In the genomic region with DNA sequence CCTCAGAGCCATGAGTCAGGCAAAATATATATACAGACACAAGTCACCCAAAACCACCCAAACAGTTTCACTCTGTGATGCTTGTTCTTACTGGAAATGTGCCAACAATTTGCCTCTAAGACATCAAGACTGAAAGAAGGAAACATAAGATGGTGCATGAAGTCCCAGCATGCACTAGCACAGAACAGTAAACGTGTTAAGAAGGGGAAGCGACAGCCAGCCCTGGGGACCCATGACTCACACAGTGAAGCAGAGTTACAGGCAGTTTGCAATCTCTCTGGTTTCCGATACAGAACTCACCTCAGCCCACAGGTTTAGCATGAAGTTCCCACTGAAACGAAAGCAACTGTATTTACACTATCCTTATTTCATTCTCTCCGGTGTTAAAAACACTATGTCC, we compare ENCODE assay signal across 28 mouse cellular contexts.
A peak's percentile ranks its signal among the peaks of the same experiment; 100 is the strongest.
DNase-seq lines count a peak whose midpoint lies in the region; ATAC-seq and TF ChIP-seq lines count a peak whose summit lies in the region.
"Had no signal": no experiment of that assay in that cellular context is flagged by ENCODE, and none has a peak within 500 bp of the region (broad histone marks: within the 10 kb centered on the region; RNA-seq: fewer than 3 reads in every experiment).

No protein-coding gene starts in this region.

- H3K9me3 ChIP-seq in limb, embryonic 14.5 days (ENCODE audit: control insufficient read depth, low read length): no peaks in the 10 kb centered on the region
- H3K9me3 ChIP-seq in limb, embryonic 10.5 days (replicated peaks): no peaks in the 10 kb centered on the region
- H3K9me3 ChIP-seq in CH12.LX (replicated peaks; ENCODE audit: low read length): no peaks in the 10 kb centered on the region
- no peaks in the 10 kb centered on the region for H3K9me3 ChIP-seq in forebrain, embryonic 16.5 days (ENCODE audit: control insufficient read depth, low read length)
- H3K9me3 ChIP-seq: heart, embryonic 10.5 days; heart, embryonic 15.5 days; hindbrain, embryonic 13.5 days; midbrain, embryonic 15.5 days; neural tube, embryonic 12.5 days had no signal

- no peak overlapping the region for H3K27ac ChIP-seq in limb, embryonic 14.5 days (replicated peaks; ENCODE audit: low read depth, low read length)
- no peak overlapping the region for H3K27ac ChIP-seq in limb, embryonic 10.5 days
- no peak overlapping the region for H3K27ac ChIP-seq in CH12.LX (ENCODE audit: insufficient read depth, low read depth)
- H3K27ac ChIP-seq in forebrain, embryonic 16.5 days (ENCODE audit: low read length): no peak overlapping the region
- H3K27ac ChIP-seq: heart, embryonic 10.5 days; heart, embryonic 15.5 days; hindbrain, embryonic 13.5 days; midbrain, embryonic 15.5 days; neural tube, embryonic 12.5 days had no signal

- H3K4me1 ChIP-seq in limb, embryonic 14.5 days (ENCODE audit: control insufficient read depth, insufficient read depth, low read length): no peaks in the 10 kb centered on the region
- H3K4me1 ChIP-seq in limb, embryonic 10.5 days: peaks cover 7% of the 10 kb centered on the region; the same call in 1 of the 2 replicates
- H3K4me1 ChIP-seq in CH12.LX (ENCODE audit: control insufficient read depth in 1 of 2, insufficient read depth in 2 of 2): peaks cover 0 to 30% of the 10 kb centered on the region in 2 experiments; a peak in 2 of 4 replicates
- H3K4me1 ChIP-seq in forebrain, embryonic 16.5 days (replicated peaks; ENCODE audit: control insufficient read depth, insufficient read depth, low read length): no peaks in the 10 kb centered on the region
- H3K4me1 ChIP-seq: heart, embryonic 10.5 days; heart, embryonic 15.5 days; hindbrain, embryonic 13.5 days; midbrain, embryonic 15.5 days; neural tube, embryonic 12.5 days had no signal

- H3K79me2 ChIP-seq in CH12.LX (replicated peaks; ENCODE audit: control insufficient read depth, extremely low read depth, insufficient read depth, poor library complexity, severe bottlenecking): no peaks in the 10 kb centered on the region

- TF ChIP-seq EP300 in CH12.LX (IDR thresholded peaks at IDR 0.05; ENCODE audit: low read length): peak; percentile 63

- dilution Hi-C loops in CH12.LX (cut with MboI; ENCODE audit: extremely low pct_ligation_motif_present, extremely low pct_unique_long_range_greater_than_20kb, low sequenced_read_pairs): no loop called here

- H3K4me3 ChIP-seq in limb, embryonic 14.5 days (replicated peaks; ENCODE audit: low read length): no peak overlapping the region
- H3K4me3 ChIP-seq in limb, embryonic 10.5 days: no peak overlapping the region
- H3K4me3 ChIP-seq in CH12.LX (replicated peaks in 1 of 3; ENCODE audit: low read depth in 2 of 3, low read length in 2 of 3, poor library complexity in 1 of 3): no peak overlapping the region
- H3K4me3 ChIP-seq in forebrain, embryonic 16.5 days (replicated peaks; ENCODE audit: low read length): no peak overlapping the region
- H3K4me3 ChIP-seq: heart, embryonic 10.5 days; heart, embryonic 15.5 days; hindbrain, embryonic 13.5 days; midbrain, embryonic 15.5 days; neural tube, embryonic 12.5 days had no signal

- no peaks in the 10 kb centered on the region for H3K27me3 ChIP-seq in limb, embryonic 14.5 days (ENCODE audit: control insufficient read depth, insufficient read depth, low read length)
- no peaks in the 10 kb centered on the region for H3K27me3 ChIP-seq in limb, embryonic 10.5 days (ENCODE audit: low read depth, poor library complexity, severe bottlenecking)
- H3K27me3 ChIP-seq in CH12.LX (replicated peaks): no peaks in the 10 kb centered on the region
- H3K27me3 ChIP-seq in forebrain, embryonic 16.5 days (replicated peaks; ENCODE audit: control insufficient read depth, insufficient read depth, low read length): no peaks in the 10 kb centered on the region
- H3K27me3 ChIP-seq: heart, embryonic 15.5 days; hindbrain, embryonic 13.5 days; midbrain, embryonic 15.5 days; neural tube, embryonic 12.5 days had no signal

- 57% methylated on average over 5 of the region's 5 CpGs for WGBS in limb, embryonic 14.5 days
- 85% methylated on average over 5 of the region's 5 CpGs for WGBS in limb, embryonic 10.5 days
- 74% methylated on average over 5 of the region's 5 CpGs for WGBS in forebrain, embryonic 16.5 days

- TF ChIP-seq RAD21 in CH12.LX (IDR thresholded peaks at IDR 0.05; ENCODE audit: low read depth, low read length): no peak

- H3K4me2 ChIP-seq in limb, embryonic 14.5 days (replicated peaks; ENCODE audit: low read depth, low read length, severe bottlenecking): no peak overlapping the region
- no peak overlapping the region for H3K4me2 ChIP-seq in CH12.LX (ENCODE audit: insufficient read depth, low read depth, poor library complexity, severe bottlenecking)
- H3K4me2 ChIP-seq in forebrain, embryonic 16.5 days (ENCODE audit: low read length): no peak overlapping the region
- H3K4me2 ChIP-seq: heart, embryonic 15.5 days; hindbrain, embryonic 13.5 days; liver, embryonic 11.5 days; midbrain, embryonic 15.5 days; neural tube, embryonic 12.5 days had no signal

- TF ChIP-seq POLR2A in limb, embryonic 14.5 days (IDR thresholded peaks at IDR 0.05; ENCODE audit: borderline replicate concordance, extremely low read depth, insufficient read depth, insufficient read length): no peak
- TF ChIP-seq POLR2A in CH12.LX (IDR thresholded peaks at IDR 0.05; ENCODE audit: low read depth, low read length): no peak

- no peak overlapping the region for H3K9ac ChIP-seq in limb, embryonic 14.5 days (ENCODE audit: low read depth, low read length, severe bottlenecking)
- H3K9ac ChIP-seq in CH12.LX (ENCODE audit: insufficient read depth, low read depth): no peak overlapping the region
- no peak overlapping the region for H3K9ac ChIP-seq in forebrain, embryonic 16.5 days (replicated peaks; ENCODE audit: low read depth, low read length)
- H3K9ac ChIP-seq: heart, embryonic 15.5 days; hindbrain, embryonic 13.5 days; midbrain, embryonic 15.5 days; neural tube, embryonic 12.5 days had no signal

- in situ Hi-C loops in CH12.LX (cut with MboI; ENCODE audit: low pct_ligation_motif_present, low pct_unique_long_range_greater_than_20kb, low sequenced_read_pairs): no loop called here

- TF ChIP-seq CTCF in CH12.LX (conservative IDR thresholded peaks at IDR 0.05 in 1 of 2, IDR thresholded peaks at IDR 0.05 in 1 of 2; ENCODE audit: low read depth in 2 of 2, low read length in 2 of 2): no peak

- DNase-seq in limb, embryonic 14.5 days (ENCODE audit: low spot score): peak; percentile 2
- no peak for DNase-seq in limb, embryonic 10.5 days (ENCODE audit: low spot score)
- DNase-seq in CH12.LX (ENCODE audit: extremely low read depth): peak; percentile 92
- peak; percentile 1 to 13 for DNase-seq in natural killer cell, adult 2 months (ENCODE audit: low spot score in 2 of 2)
- no peak for DNase-seq in cerebellum, adult 9-11 months
- DNase-seq: adrenal gland, postnatal 10 days; B cell, adult 2 months; cerebellum, adult 18-20 months; cerebellum, postnatal 14 days; gastrocnemius, postnatal 10 days; heart, adult 11 months; kidney, adult 9 months; kidney, postnatal 10 days; layer of hippocampus, adult 9-11 months; lung, postnatal 4 days; right cerebral cortex, postnatal 4 days; thymus, postnatal 4 days had no signal

- no peaks in the 10 kb centered on the region for H3K36me3 ChIP-seq in limb, embryonic 14.5 days (ENCODE audit: control insufficient read depth, insufficient read depth, low read length)
- no peaks in the 10 kb centered on the region for H3K36me3 ChIP-seq in limb, embryonic 10.5 days
- H3K36me3 ChIP-seq in CH12.LX (replicated peaks in 1 of 2; ENCODE audit: control insufficient read depth in 1 of 2, insufficient read depth in 1 of 2, low read length in 1 of 2): no peaks in the 10 kb centered on the region
- no peaks in the 10 kb centered on the region for H3K36me3 ChIP-seq in forebrain, embryonic 16.5 days (ENCODE audit: control insufficient read depth, insufficient read depth)
- H3K36me3 ChIP-seq: heart, embryonic 10.5 days; heart, embryonic 15.5 days; hindbrain, embryonic 13.5 days; midbrain, embryonic 15.5 days; neural tube, embryonic 12.5 days had no signal

- ATAC-seq in limb, embryonic 14.5 days (ENCODE audit: low FRiP score, low read depth): no peak
- ATAC-seq in common myeloid progenitor, adult 5-6 weeks (replicated peaks; ENCODE audit: low read depth, poor library complexity, severe bottlenecking): peak; percentile 74
- ATAC-seq in forebrain, embryonic 16.5 days: no peak
- ATAC-seq: intestine, postnatal 0 days; lung, postnatal 0 days; midbrain, embryonic 15.5 days; Patski had no signal

TF ChIP-seq in CH12.LX, 34 proteins besides CTCF, POLR2A, EP300 and RAD21 (continues in another document):
- TF ChIP-seq USF1 (IDR thresholded peaks at IDR 0.05; ENCODE audit: low read depth, low read length): no peak
- TF ChIP-seq TBP (conservative IDR thresholded peaks at IDR 0.05; ENCODE audit: low read depth, low read length): no peak
- TF ChIP-seq MEF2A (IDR thresholded peaks at IDR 0.05; ENCODE audit: borderline replicate concordance, low read depth, low read length): no peak
- no peak for TF ChIP-seq SIN3A (IDR thresholded peaks at IDR 0.05; ENCODE audit: low read length)
- TF ChIP-seq GABPA (IDR thresholded peaks at IDR 0.05; ENCODE audit: insufficient replicate concordance, low read depth, low read length): no peak
- TF ChIP-seq MAX (IDR thresholded peaks at IDR 0.05; ENCODE audit: low read length): peak; percentile 75
- TF ChIP-seq ZNF384 (IDR thresholded peaks at IDR 0.05; ENCODE audit: low read depth, low read length): no peak
- no peak for TF ChIP-seq PAX5 (IDR thresholded peaks at IDR 0.05; ENCODE audit: low read length)
- TF ChIP-seq ZC3H11A (IDR thresholded peaks at IDR 0.05; ENCODE audit: low read depth, low read length): no peak
- TF ChIP-seq CHD2 (IDR thresholded peaks at IDR 0.05; ENCODE audit: low read length): no peak
- TF ChIP-seq ZKSCAN1 (IDR thresholded peaks at IDR 0.05; ENCODE audit: borderline replicate concordance, low read depth, low read length): no peak
- TF ChIP-seq MAFK (IDR thresholded peaks at IDR 0.05; ENCODE audit: insufficient replicate concordance, low read length): 0 out of 2 replicates have a peak, but pooled peaks have one; percentile 23
- peak; percentile 63 for TF ChIP-seq BHLHE40 (IDR thresholded peaks at IDR 0.05; ENCODE audit: low read depth, low read length)
- peak; percentile 31; the same call in 1 of the 2 replicates for TF ChIP-seq IRF4 (IDR thresholded peaks at IDR 0.05; ENCODE audit: low read depth, low read length)
- 0 out of 2 replicates have a peak, but pooled peaks have one; percentile 27 for TF ChIP-seq KAT2A (IDR thresholded peaks at IDR 0.05; ENCODE audit: insufficient replicate concordance, low read length)
- TF ChIP-seq UBTF (IDR thresholded peaks at IDR 0.05; ENCODE audit: low read depth, low read length): no peak
- no peak for TF ChIP-seq E2F4 (IDR thresholded peaks at IDR 0.05; ENCODE audit: insufficient replicate concordance, low read depth, low read length)
- TF ChIP-seq MYC (IDR thresholded peaks at IDR 0.05; ENCODE audit: low read depth, low read length): peak; percentile 53; the same call in 1 of the 2 replicates
- TF ChIP-seq MXI1 (IDR thresholded peaks at IDR 0.05; ENCODE audit: low read depth, low read length): no peak

Comparison
In these comparisons a context has a peak if more than half of its experiments do, and no peak if none do; other contexts are left out.
1. DNase-seq: peak in limb, embryonic 14.5 days (single experiment), CH12.LX (single experiment) and natural killer cell, adult 2 months (2 of 2); none in limb, embryonic 10.5 days (single experiment) and cerebellum, adult 9-11 months (single experiment).